8 mouse cellular contexts compared by ENCODE assay signal in genomic region chr11:88550083-88550907, GRCm38 (mm10).
DNase-seq lines count a peak whose midpoint lies in the region; ATAC-seq and TF ChIP-seq lines count a peak whose summit lies in the region.

No protein-coding gene starts in this region.

- no peak for DNase-seq in kidney, postnatal 4 days
- peak; percentile 49 for DNase-seq in R1 (ENCODE audit: low read depth, low spot score)
- peak; percentile 24 for DNase-seq in hindbrain, embryonic 14.5 days (ENCODE audit: low spot score)
- no peak for DNase-seq in urinary bladder, postnatal 25 days (ENCODE audit: low spot score)
- DNase-seq in frontal cortex, postnatal 14 days (ENCODE audit: low spot score in 2 of 2) = no peak
- DNase-seq in lung, adult 2 months = no peak

- TF ChIP-seq CTCF in lung, adult 2 months (IDR thresholded peaks at IDR 0.05; ENCODE audit: insufficient read depth, low read length) = no peak

- H3K9ac ChIP-seq in kidney, embryonic 15.5 days = no peak overlapping the region
- 0 out of 2 replicates have a peak overlapping the region, but pooled peaks have one; percentile 3 for H3K9ac ChIP-seq in hindbrain, embryonic 14.5 days
- H3K9ac ChIP-seq in neural tube, embryonic 15.5 days (replicated peaks) = peak overlapping the region; percentile 17; the same call in 1 of the 2 replicates

- no peaks in the 10 kb centered on the region for H3K9me3 ChIP-seq in kidney, embryonic 15.5 days (replicated peaks)
- H3K9me3 ChIP-seq in hindbrain, embryonic 14.5 days (ENCODE audit: control insufficient read depth, low read length) = no peaks in the 10 kb centered on the region
- H3K9me3 ChIP-seq in neural tube, embryonic 15.5 days (replicated peaks) = no peaks in the 10 kb centered on the region

- H3K4me1 ChIP-seq in kidney, embryonic 15.5 days = peaks cover 91% of the 10 kb centered on the region
- H3K4me1 ChIP-seq in hindbrain, embryonic 14.5 days (replicated peaks; ENCODE audit: control insufficient read depth, insufficient read depth, low read length) = peaks cover 83% of the 10 kb centered on the region
- H3K4me1 ChIP-seq in neural tube, embryonic 15.5 days = peaks cover 82% of the 10 kb centered on the region
- peaks cover 9% of the 10 kb centered on the region for H3K4me1 ChIP-seq in lung, adult 2 months (ENCODE audit: control insufficient read depth, insufficient read depth, low read length)

- peak overlapping the region; percentile 97 for H3K27ac ChIP-seq in kidney, embryonic 15.5 days
- peak overlapping the region; percentile 55 for H3K27ac ChIP-seq in hindbrain, embryonic 14.5 days
- H3K27ac ChIP-seq in neural tube, embryonic 15.5 days (replicated peaks) = peak overlapping the region; percentile 63

- no peak overlapping the region for H3K4me2 ChIP-seq in kidney, embryonic 15.5 days
- no peak overlapping the region for H3K4me2 ChIP-seq in hindbrain, embryonic 14.5 days (replicated peaks)
- H3K4me2 ChIP-seq in neural tube, embryonic 15.5 days = no peak overlapping the region

- 63% methylated on average over 6 of the region's 6 CpGs for WGBS in kidney, embryonic 15.5 days
- 54% methylated on average over 6 of the region's 6 CpGs for WGBS in hindbrain, embryonic 14.5 days
- WGBS in neural tube, embryonic 15.5 days = 60% methylated on average over 6 of the region's 6 CpGs
- 66% methylated on average over 6 of the region's 6 CpGs for WGBS in lung, adult 2 months

- no peak for TF ChIP-seq POLR2A in lung, adult 2 months (IDR thresholded peaks at IDR 0.05; ENCODE audit: borderline replicate concordance, extremely low read depth, low read depth, low read length)

- H3K27me3 ChIP-seq in kidney, embryonic 15.5 days = no peaks in the 10 kb centered on the region
- H3K27me3 ChIP-seq in hindbrain, embryonic 14.5 days (ENCODE audit: control insufficient read depth, insufficient read depth, low read length) = no peaks in the 10 kb centered on the region
- H3K27me3 ChIP-seq in neural tube, embryonic 15.5 days (replicated peaks) = no peaks in the 10 kb centered on the region

- H3K4me3 ChIP-seq in kidney, embryonic 15.5 days (replicated peaks) = no peak overlapping the region
- H3K4me3 ChIP-seq in hindbrain, embryonic 14.5 days (replicated peaks; ENCODE audit: low read length) = no peak overlapping the region
- no peak overlapping the region for H3K4me3 ChIP-seq in neural tube, embryonic 15.5 days (replicated peaks)
- no peak overlapping the region for H3K4me3 ChIP-seq in lung, adult 2 months (replicated peaks; ENCODE audit: extremely low read depth, low read depth, low read length)

- ATAC-seq in kidney, embryonic 15.5 days (replicated peaks; ENCODE audit: low FRiP score) = no peak
- no peak for ATAC-seq in hindbrain, embryonic 14.5 days (ENCODE audit: low FRiP score)
- ATAC-seq in neural tube, embryonic 15.5 days (ENCODE audit: low FRiP score) = no peak

- no peaks in the 10 kb centered on the region for H3K36me3 ChIP-seq in kidney, embryonic 15.5 days
- H3K36me3 ChIP-seq in hindbrain, embryonic 14.5 days (replicated peaks; ENCODE audit: control insufficient read depth, insufficient read depth) = no peaks in the 10 kb centered on the region
- H3K36me3 ChIP-seq in neural tube, embryonic 15.5 days = no peaks in the 10 kb centered on the region

Comparison
In these comparisons a context has a peak if more than half of its experiments do, and no peak if none do; other contexts are left out.
1. DNase-seq: peak in R1 (single experiment) and hindbrain, embryonic 14.5 days (single experiment); none in kidney, postnatal 4 days (0 of 2), urinary bladder, postnatal 25 days (single experiment), frontal cortex, postnatal 14 days (0 of 2) and lung, adult 2 months (single experiment).
2. Peak in every context shown above with its lines, with median percentiles within 50 percentile points of each other: H3K27ac ChIP-seq.